Mouse (Mus musculus) cerebellum, adult 11 months (tissue): ENCODE results near the gene Hfe2.
A peak's percentile ranks its signal among the peaks of the same experiment; 100 is the strongest.
"Not testable (repeated sequence)": the region's sequence is repeated elsewhere in the genome, so short reads cannot be mapped to it uniquely, and the experiment has no call there.

ENCODE experiments used
- DNase-seq: peaks from one replicate; pipeline ENCODE4 v3.0.0; 2022

The Hfe2 gene

GRCm38 (mm10) chr3:96524914-96525313 is at the start of gene Hfe2:
Gene Hfe2 (plus strand): TSS chr3:96525172.
- DNase-seq, result no peak

- DNase-seq, result no peak
Measured at GRCm38 (mm10) chr3:96477084-96477483, 47.9 kb upstream of the Hfe2 start.

GRCm38 (mm10) chr3:96477558-96477957 is 47.4 kb upstream of the Hfe2 start:
- no peak for DNase-seq

- DNase-seq, result no peak
Measured at GRCm38 (mm10) chr3:96479249-96479648, 45.7 kb upstream of the Hfe2 start.

- DNase-seq, result no peak
Measured at GRCm38 (mm10) chr3:96480684-96481270, 44.2 kb upstream of the Hfe2 start.

GRCm38 (mm10) chr3:96481856-96482255 is 43.1 kb upstream of the Hfe2 start:
- DNase-seq, result no peak

- DNase-seq, result no peak
Measured at GRCm38 (mm10) chr3:96482451-96482850, 42.5 kb upstream of the Hfe2 start.

- DNase-seq, result not testable (repeated sequence)
Measured at GRCm38 (mm10) chr3:96483044-96483443, 41.9 kb upstream of the Hfe2 start.

GRCm38 (mm10) chr3:96483946-96484345 is 41.0 kb upstream of the Hfe2 start:
- no peak for DNase-seq

GRCm38 (mm10) chr3:96484921-96485320 is 40.1 kb upstream of the Hfe2 start:
- no peak for DNase-seq

- no peak for DNase-seq
Measured at GRCm38 (mm10) chr3:96485361-96485760, 39.6 kb upstream of the Hfe2 start.

GRCm38 (mm10) chr3:96486064-96486827 is 38.7 kb upstream of the Hfe2 start:
- not testable (repeated sequence) for DNase-seq

- DNase-seq, result not testable (repeated sequence)
Measured at GRCm38 (mm10) chr3:96486828-96487559, 38.0 kb upstream of the Hfe2 start.

GRCm38 (mm10) chr3:96487596-96488289 is 37.2 kb upstream of the Hfe2 start:
- DNase-seq, result peak; percentile 53

- not testable (repeated sequence) for DNase-seq
Measured at GRCm38 (mm10) chr3:96488290-96488906, 36.6 kb upstream of the Hfe2 start.

- not testable (repeated sequence) for DNase-seq
Measured at GRCm38 (mm10) chr3:96488907-96489629, 35.9 kb upstream of the Hfe2 start.

GRCm38 (mm10) chr3:96489636-96490035 is 35.3 kb upstream of the Hfe2 start:
- not testable (repeated sequence) for DNase-seq

- not testable (repeated sequence) for DNase-seq
Measured at GRCm38 (mm10) chr3:96494456-96494855, 30.5 kb upstream of the Hfe2 start.

- DNase-seq, result no peak
Measured at GRCm38 (mm10) chr3:96494912-96495311, 30.1 kb upstream of the Hfe2 start.

GRCm38 (mm10) chr3:96495490-96496210 is 29.3 kb upstream of the Hfe2 start:
- no peak for DNase-seq

- DNase-seq, result no peak
Measured at GRCm38 (mm10) chr3:96496216-96496615, 28.8 kb upstream of the Hfe2 start.
